Mouse (Mus musculus): ENCODE data around the gene Fen1. TPM values are rescaled to one million over a fixed set of nuclear protein-coding genes. Genes with fewer than 3 reads are reported as not detected.

Fen1 gene
- polyA plus RNA-seq, 1 experiment from 2014 or later, result 30.4 TPM

GRCm38 (mm10) chr19:10231871-10232270, 27.9 kb upstream of the Fen1 start:
- Histone ChIP-seq H3K4me2 (replicated peaks; ENCODE audit: low read depth) (no peak overlapping the region), H3K9ac (ENCODE audit: low read depth, low read length) (no peak overlapping the region), H3K4me1 (replicated peaks; ENCODE audit: control insufficient read depth, insufficient read depth, low read length) (peaks cover 3% of the 10 kb centered on the region; the same call in 1 of the 2 replicates), H3K4me3 (ENCODE audit: low read depth, low read length) (no peak overlapping the region), H3K36me3 (ENCODE audit: control insufficient read depth, insufficient read depth) (peaks cover 14% of the 10 kb centered on the region; the same call in 1 of the 2 replicates), H3K9me3 (ENCODE audit: control insufficient read depth) (no peaks in the 10 kb centered on the region), H3K27ac (ENCODE audit: low read depth, low read length) (no peak overlapping the region), H3K27me3 (replicated peaks; ENCODE audit: control insufficient read depth, insufficient read depth, low read length) (no peaks in the 10 kb centered on the region)
- TF ChIP-seq CTCF (IDR thresholded peaks at IDR 0.05; ENCODE audit: low read depth), result no peak
- no peak for ATAC-seq
- 46% methylated on average over 5 of the region's 5 CpGs for WGBS

- H3K36me3 ChIP-seq (ENCODE audit: control insufficient read depth, insufficient read depth), result peaks cover 14% of the 10 kb centered on the region; the same call in 1 of the 2 replicates
- no peak overlapping the region for H3K9ac ChIP-seq (ENCODE audit: low read depth, low read length)
- TF ChIP-seq CTCF (IDR thresholded peaks at IDR 0.05; ENCODE audit: low read depth), result no peak
- no peak overlapping the region for H3K4me2 ChIP-seq (replicated peaks; ENCODE audit: low read depth)
- WGBS, result 41% methylated on average over 7 of the region's 7 CpGs
- H3K4me1 ChIP-seq (replicated peaks; ENCODE audit: control insufficient read depth, insufficient read depth, low read length), result peaks cover 3% of the 10 kb centered on the region; the same call in 1 of the 2 replicates
- no peak overlapping the region for H3K27ac ChIP-seq (ENCODE audit: low read depth, low read length)
- H3K9me3 ChIP-seq (ENCODE audit: control insufficient read depth), result no peaks in the 10 kb centered on the region
- ATAC-seq, result no peak
- H3K4me3 ChIP-seq (ENCODE audit: low read depth, low read length), result no peak overlapping the region
- H3K27me3 ChIP-seq (replicated peaks; ENCODE audit: control insufficient read depth, insufficient read depth, low read length), result no peaks in the 10 kb centered on the region
These were observed 27.0 kb upstream of the Fen1 start for GRCm38 (mm10) chr19:10231016-10231415.

- Histone ChIP-seq H3K27ac (ENCODE audit: low read depth, low read length) (no peak overlapping the region), H3K9me3 (ENCODE audit: control insufficient read depth) (no peaks in the 10 kb centered on the region), H3K36me3 (ENCODE audit: control insufficient read depth, insufficient read depth) (peaks cover 13% of the 10 kb centered on the region; the same call in 1 of the 2 replicates), H3K4me2 (replicated peaks; ENCODE audit: low read depth) (peak overlapping the region; percentile 38), H3K4me3 (ENCODE audit: low read depth, low read length) (no peak overlapping the region), H3K4me1 (replicated peaks; ENCODE audit: control insufficient read depth, insufficient read depth, low read length) (peaks cover 17% of the 10 kb centered on the region; the same call in 1 of the 2 replicates), H3K27me3 (replicated peaks; ENCODE audit: control insufficient read depth, insufficient read depth, low read length) (no peaks in the 10 kb centered on the region), H3K9ac (ENCODE audit: low read depth, low read length) (no peak overlapping the region)
- ATAC-seq, result no peak
- TF ChIP-seq CTCF (IDR thresholded peaks at IDR 0.05; ENCODE audit: low read depth), result no peak
- 32% methylated on average over 4 of the region's 4 CpGs for WGBS
These were observed 21.8 kb upstream of the Fen1 start for GRCm38 (mm10) chr19:10225767-10226166.

GRCm38 (mm10) chr19:10224637-10225453, 20.9 kb upstream of the Fen1 start:
- Histone ChIP-seq H3K9ac (ENCODE audit: low read depth, low read length) (0 out of 2 replicates have a peak overlapping the region, but pooled peaks have one; percentile 3), H3K4me3 (ENCODE audit: low read depth, low read length) (no peak overlapping the region)

GRCm38 (mm10) chr19:10223561-10223960, 19.6 kb upstream of the Fen1 start:
- Histone ChIP-seq H3K36me3 (ENCODE audit: control insufficient read depth, insufficient read depth) (peaks cover 9% of the 10 kb centered on the region; the same call in 1 of the 2 replicates), H3K4me3 (ENCODE audit: low read depth, low read length) (no peak overlapping the region), H3K9me3 (ENCODE audit: control insufficient read depth) (no peaks in the 10 kb centered on the region), H3K27me3 (replicated peaks; ENCODE audit: control insufficient read depth, insufficient read depth, low read length) (no peaks in the 10 kb centered on the region), H3K9ac (ENCODE audit: low read depth, low read length) (no peak overlapping the region), H3K27ac (ENCODE audit: low read depth, low read length) (no peak overlapping the region), H3K4me2 (replicated peaks; ENCODE audit: low read depth) (no peak overlapping the region), H3K4me1 (replicated peaks; ENCODE audit: control insufficient read depth, insufficient read depth, low read length) (peaks cover 17% of the 10 kb centered on the region; the same call in 1 of the 2 replicates)
- no peak for ATAC-seq
- TF ChIP-seq CTCF (IDR thresholded peaks at IDR 0.05; ENCODE audit: low read depth), result no peak
- 68% methylated on average over 4 of the region's 4 CpGs for WGBS

More at GRCm38 (mm10) chr19:10224637-10225453, 20.9 kb upstream of the Fen1 start:
- Histone ChIP-seq H3K36me3 (ENCODE audit: control insufficient read depth, insufficient read depth) (peaks cover 13% of the 10 kb centered on the region; the same call in 1 of the 2 replicates), H3K4me2 (replicated peaks; ENCODE audit: low read depth) (peak overlapping the region; percentile 38), H3K27me3 (replicated peaks; ENCODE audit: control insufficient read depth, insufficient read depth, low read length) (no peaks in the 10 kb centered on the region), H3K27ac (ENCODE audit: low read depth, low read length) (no peak overlapping the region), H3K4me1 (replicated peaks; ENCODE audit: control insufficient read depth, insufficient read depth, low read length) (peaks cover 17% of the 10 kb centered on the region; the same call in 1 of the 2 replicates), H3K9me3 (ENCODE audit: control insufficient read depth) (no peaks in the 10 kb centered on the region)
- 19% methylated on average over 26 of the region's 26 CpGs for WGBS
- no peak for ATAC-seq
- TF ChIP-seq CTCF (IDR thresholded peaks at IDR 0.05; ENCODE audit: low read depth), result 0 out of 2 replicates have a peak, but pooled peaks have one; percentile 15

GRCm38 (mm10) chr19:10222656-10223055, 18.7 kb upstream of the Fen1 start:
- Histone ChIP-seq H3K9ac (ENCODE audit: low read depth, low read length) (no peak overlapping the region), H3K27me3 (replicated peaks; ENCODE audit: control insufficient read depth, insufficient read depth, low read length) (no peaks in the 10 kb centered on the region), H3K27ac (ENCODE audit: low read depth, low read length) (no peak overlapping the region), H3K9me3 (ENCODE audit: control insufficient read depth) (no peaks in the 10 kb centered on the region), H3K4me2 (replicated peaks; ENCODE audit: low read depth) (no peak overlapping the region; the same call in 1 of the 2 replicates), H3K36me3 (ENCODE audit: control insufficient read depth, insufficient read depth) (peaks cover 11% of the 10 kb centered on the region), H3K4me3 (ENCODE audit: low read depth, low read length) (no peak overlapping the region), H3K4me1 (replicated peaks; ENCODE audit: control insufficient read depth, insufficient read depth, low read length) (peaks cover 17% of the 10 kb centered on the region; the same call in 1 of the 2 replicates)
- TF ChIP-seq CTCF (IDR thresholded peaks at IDR 0.05; ENCODE audit: low read depth), result no peak
- 20% methylated on average over 8 of the region's 8 CpGs for WGBS
- peak; percentile 25; the same call in 1 of the 2 replicates for ATAC-seq
